Mouse (Mus musculus) erythroblast, embryonic 14.5 days (primary cell): ENCODE results near the gene Celf2.

ENCODE experiments used
- GATA1 ChIP-seq: IDR thresholded peaks from 2 replicates; pipeline ENCODE4 v1.6.1; 2012; ENCODE audit warnings: low read length, inconsistent platforms, mixed read lengths
- TAL1 ChIP-seq: IDR thresholded peaks from 3 replicates; pipeline ENCODE4 v1.6.1; 2012; ENCODE audit warnings: low read length, inconsistent platforms, mixed read lengths

- no peak for TF ChIP-seq TAL1
- TF ChIP-seq GATA1, result no peak
These were observed 778.5 kb downstream of the Celf2 start for GRCm38 (mm10) chr2:6730860-6731259.
